Mouse (Mus musculus): ENCODE data around the gene Ica1l. TPM values are rescaled to one million over a fixed set of nuclear protein-coding genes. Genes with fewer than 3 reads are reported as not detected.

Ica1l gene
- total RNA-seq, 2 experiments from 2014 or later = 0.31 to 0.57 TPM

DNA sequence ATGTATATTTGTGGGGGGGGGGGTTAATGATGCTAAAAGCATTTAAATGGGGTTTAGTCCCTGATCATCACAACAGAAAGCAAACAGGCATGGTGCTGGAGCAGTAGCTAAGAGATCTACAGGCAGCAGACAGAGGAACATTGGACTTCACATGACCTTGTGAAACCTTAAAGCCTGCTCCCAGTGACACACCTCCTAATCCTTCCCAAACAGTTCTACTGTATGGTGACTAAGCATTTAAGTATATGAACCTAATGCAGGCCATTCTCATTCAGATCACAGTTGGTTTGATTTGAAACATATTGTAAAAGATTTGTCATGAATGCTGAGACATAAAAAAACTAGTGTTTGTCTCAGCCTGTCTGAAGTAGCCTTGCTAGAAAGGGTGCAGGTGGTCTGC, 56.4 kb downstream of the Ica1l start:
- intact Hi-C loops (cut with DNase I; ENCODE audit: low total_unique reads) = no loop called here
- DNase-seq = no peak

DNA sequence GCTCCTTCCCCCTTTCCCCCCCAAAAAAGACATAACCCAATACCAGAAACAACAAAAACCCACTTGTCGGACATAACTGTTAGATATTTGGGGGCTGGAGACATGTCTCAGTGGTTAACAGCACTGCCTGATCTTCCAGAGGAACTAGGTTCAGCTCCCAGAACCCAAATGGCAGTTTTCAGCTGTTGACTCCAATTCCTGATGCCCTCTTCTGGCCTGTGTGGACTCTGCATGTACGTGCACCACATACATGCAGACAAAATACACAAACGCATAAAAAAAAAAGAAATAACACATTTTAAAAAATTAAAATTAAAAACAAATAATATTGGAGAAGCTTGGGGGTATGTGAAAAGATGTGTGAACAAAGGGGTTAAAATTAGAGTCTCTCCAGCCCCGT, 75.7 kb downstream of the Ica1l start:
- intact Hi-C loops (cut with DNase I; ENCODE audit: low total_unique reads) = no loop called here
- DNase-seq = no peak

DNA sequence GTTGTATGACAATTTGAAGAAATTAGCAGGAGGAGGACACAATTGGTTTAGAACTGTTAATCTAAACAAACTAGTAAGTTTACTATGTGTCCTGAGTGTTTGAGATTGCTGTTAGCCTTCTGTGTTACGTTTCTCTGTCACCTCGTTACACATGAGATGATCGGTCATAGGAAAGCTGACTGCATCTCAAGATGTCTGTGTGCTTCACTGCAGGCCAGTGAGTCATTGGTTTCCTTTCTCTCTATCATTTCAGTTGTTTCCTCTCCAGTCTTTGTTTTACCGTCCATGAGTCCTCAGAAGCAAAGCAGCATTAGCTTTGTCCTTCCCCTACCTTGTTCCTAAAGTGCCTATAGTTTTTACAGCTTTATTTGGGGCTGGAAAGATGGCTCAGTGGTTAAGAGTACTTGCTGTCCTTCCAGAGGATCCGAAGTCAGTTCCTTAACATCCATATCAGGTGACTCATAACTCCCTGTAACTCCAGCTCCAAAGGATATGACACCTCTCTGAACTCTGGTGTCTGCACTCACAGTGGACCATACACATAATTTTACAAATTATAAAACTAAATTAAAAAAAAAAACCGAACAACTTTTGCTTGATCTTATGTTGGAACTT, 76.7 kb downstream of the Ica1l start:
- intact Hi-C loops (cut with DNase I; ENCODE audit: low total_unique reads) = no loop called here
- no peak for DNase-seq

DNA sequence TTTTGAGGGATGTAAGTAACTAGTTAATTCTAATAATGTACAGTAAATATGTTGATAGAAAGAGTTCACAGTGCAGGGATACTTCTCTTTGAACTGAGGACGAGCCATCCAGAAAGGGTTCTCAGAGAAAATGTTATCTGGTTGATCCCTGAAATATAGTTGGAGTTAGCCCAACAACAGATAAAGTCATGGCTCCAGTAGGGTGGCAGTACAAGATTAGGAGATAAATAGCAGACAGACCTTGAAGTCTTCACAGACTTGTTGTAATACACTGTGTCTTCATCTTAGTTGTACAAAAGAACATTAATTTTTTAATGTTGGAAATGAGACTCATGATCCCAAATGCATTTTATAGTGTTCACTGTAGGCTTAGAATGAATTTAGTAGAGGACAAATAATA, 83.0 kb downstream of the Ica1l start:
- no peak for DNase-seq
- intact Hi-C loops (cut with DNase I; ENCODE audit: low total_unique reads) = no loop called here

DNA sequence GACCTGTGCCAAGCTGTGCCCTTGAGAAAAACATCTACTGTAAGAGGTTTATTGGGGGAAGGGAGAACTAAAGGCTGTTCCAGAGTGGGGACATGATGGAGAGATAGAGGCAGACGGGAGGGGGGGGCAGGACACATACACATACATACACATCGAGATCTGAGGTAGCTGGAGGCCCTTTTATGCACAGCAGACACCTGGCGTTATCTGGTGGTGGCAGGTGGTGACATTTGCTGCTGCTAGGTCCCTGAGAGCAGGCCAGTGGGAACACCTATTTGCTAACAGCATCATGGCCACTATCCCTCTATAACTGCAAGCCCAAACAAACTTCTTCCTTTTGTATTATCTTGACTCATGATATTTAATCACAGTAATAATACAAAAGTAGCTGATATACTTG, 85.8 kb downstream of the Ica1l start:
- intact Hi-C loops (cut with DNase I; ENCODE audit: low total_unique reads) = no loop called here
- DNase-seq = no peak

DNA sequence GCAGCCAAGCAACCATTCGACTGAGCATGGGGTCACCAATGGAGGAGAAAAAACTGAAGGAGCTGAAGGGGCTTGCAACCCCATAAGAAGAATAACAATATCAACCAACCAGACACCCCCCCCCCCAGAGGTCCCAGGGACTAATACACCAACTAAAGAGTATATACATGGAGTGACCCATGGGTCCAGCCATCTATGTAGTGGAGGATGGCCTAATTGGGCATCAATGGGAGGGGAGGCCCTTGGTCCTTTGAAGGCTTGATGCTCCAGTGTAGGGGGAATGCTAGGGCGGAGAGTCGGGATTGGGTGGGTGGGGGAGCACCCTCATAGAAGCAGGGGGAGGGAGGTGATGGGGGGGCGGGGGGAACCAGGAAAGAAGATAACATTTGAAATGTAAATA, 95.5 kb downstream of the Ica1l start:
- intact Hi-C loops (cut with DNase I; ENCODE audit: low total_unique reads) = no loop called here
- DNase-seq = no peak

DNA sequence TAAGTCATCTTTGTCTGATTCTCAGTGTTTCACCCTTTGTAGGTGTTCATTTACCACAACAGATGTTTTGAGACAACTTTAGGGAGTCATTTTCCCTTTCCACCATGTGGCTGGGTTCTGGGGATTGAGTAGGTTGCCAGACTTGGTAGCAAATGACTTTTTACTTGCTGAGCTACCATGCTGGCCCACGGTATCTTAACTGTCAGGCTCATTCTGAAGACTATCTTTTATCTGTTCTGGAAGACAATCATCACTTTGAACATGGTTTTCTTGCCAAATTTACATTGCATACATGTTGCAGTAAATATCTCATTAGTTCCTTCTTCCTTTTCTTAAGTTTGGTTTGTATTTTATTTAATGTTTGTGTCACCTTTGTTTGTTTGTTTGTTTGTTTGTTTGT, 97.0 kb downstream of the Ica1l start:
- intact Hi-C loops (cut with DNase I; ENCODE audit: low total_unique reads) = no loop called here
- DNase-seq = no peak

DNA sequence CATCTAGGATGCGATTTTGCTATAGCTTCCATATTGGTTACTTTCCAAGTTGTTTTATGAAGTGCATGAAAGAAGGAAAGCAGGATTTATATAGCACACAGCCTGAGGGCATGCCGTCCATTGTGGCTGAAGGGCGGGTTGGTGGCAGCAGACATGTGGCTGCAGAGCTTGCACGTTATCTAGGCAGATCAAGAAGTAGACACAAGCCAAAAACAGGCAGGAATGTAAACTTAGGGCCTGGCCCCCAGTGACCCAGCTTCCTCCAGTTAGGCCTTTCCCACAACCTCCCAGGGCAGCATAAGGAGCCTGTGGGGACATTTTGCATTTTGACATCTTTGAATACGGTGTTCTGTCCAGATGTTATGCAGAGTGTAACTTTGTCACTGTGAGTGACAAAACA, 99.2 kb downstream of the Ica1l start:
- intact Hi-C loops (cut with DNase I; ENCODE audit: low total_unique reads) = no loop called here
- no peak for DNase-seq

DNA sequence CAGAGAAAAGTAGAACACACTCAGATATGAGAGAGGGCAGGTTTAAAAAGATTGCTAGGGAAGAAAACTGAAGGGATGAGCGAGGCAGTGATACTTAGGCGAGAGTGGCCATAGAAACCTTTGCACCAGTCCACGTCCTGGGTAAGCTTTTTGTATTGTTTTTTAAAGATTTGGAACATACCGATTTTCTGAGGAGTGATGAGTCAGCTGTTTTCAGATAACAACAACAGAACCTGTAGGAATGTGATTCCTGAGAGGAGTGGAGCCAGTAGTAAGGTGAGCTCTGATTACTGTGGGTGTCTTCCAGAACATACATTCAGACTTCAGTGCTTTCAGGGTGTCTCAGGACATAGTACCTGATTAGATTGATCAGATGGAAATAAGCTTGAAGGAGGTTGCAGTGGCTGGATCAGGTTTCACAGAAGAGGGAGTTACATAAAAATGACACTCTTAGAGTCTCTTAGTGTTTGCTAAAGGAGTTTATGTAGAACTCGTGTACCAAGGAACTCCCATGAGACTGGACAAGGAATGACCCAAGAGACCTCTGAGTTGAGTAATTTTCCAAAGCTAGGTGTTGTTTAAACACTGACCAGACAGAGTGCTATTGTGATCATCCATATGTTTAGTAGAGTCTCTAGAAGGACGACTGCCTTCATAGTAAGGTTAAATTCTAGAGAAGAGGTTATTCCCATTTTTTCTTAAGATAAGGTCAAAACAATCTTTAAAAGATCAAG, 100.8 kb downstream of the Ica1l start:
- intact Hi-C loops (cut with DNase I; ENCODE audit: low total_unique reads) = no loop called here
- DNase-seq = no peak

DNA sequence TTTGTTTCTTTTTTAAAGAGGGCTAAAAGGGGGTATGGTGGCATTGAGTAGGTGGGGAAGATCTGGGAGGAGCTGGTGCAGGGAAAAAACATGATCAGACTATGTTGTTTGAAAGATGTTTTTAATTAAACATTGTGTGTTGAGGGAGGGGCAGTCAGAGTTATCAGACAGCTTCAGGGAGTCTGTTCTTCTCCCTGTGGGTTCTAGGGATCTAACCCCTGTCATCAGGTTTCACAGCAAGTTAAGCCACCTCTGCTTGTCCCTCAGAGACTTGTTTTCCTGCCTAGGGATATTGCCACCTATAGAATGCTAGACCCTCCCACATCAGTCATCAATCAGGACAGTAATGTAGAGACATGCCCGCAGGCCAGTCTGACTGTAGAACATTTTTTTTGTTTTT, 101.9 kb downstream of the Ica1l start:
- intact Hi-C loops (cut with DNase I; ENCODE audit: low total_unique reads) = no loop called here
- DNase-seq = no peak

DNA sequence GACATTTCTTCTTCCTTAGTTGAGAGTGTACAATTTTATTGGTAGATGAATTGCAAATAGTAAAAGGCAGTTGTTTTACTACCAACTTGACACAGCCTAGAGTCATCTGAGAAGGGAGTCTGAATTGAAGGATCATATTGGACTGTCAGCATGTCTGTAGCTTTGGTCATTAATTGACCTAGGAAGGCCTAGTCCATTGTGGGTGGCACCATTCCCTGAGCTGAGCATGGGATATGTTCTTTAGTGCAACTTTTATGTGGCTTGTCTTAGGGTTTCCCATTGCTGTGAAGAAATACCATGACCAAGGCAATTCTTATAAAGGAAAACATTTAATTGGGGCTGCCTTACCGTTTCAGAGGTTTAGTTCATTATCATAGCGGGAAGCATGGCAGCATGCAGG, 110.0 kb downstream of the Ica1l start:
- no peak for DNase-seq
- intact Hi-C loops (cut with DNase I; ENCODE audit: low total_unique reads) = no loop called here

Other genes with a start within 250 kb of the Ica1l start
- gene Fam117b, start 130.2 kb downstream of the Ica1l start, total RNA-seq (2021) = 10 to 100 TPM in 1 of 2 experiments, 1 to 10 TPM in 1; 6.2 to 12.5 TPM
- 1 to 10 TPM; 4.9 to 5.4 TPM for gene Carf, start 55.1 kb upstream of the Ica1l start, total RNA-seq (2021)
- 10 to 100 TPM; 11.7 to 13.6 TPM for gene Wdr12, start 55.5 kb upstream of the Ica1l start, total RNA-seq (2021)
- gene Nbeal1, start 137.4 kb upstream of the Ica1l start, total RNA-seq (2021) = 10 to 100 TPM; 21.1 to 21.2 TPM